Mouse (Mus musculus) v-Abl transformed pro-B cells (cell line): ENCODE results near the gene Muc5ac.

ENCODE experiments used
- in situ Hi-C, 2 experiments: fragments of 400-800 bp; cut with MboI; formaldehyde crosslinking; loops; one replicate each; pipeline ENCODE4 v1.15.1; 2025; ENCODE audit not compliant: unreplicated experiment in 2 of 2

Muc5ac gene

GRCm38 (mm10) chr7:141823699-141824098 lies 34.9 kb downstream of the Muc5ac start:
- in situ Hi-C loops, result no loop called here

DNA sequence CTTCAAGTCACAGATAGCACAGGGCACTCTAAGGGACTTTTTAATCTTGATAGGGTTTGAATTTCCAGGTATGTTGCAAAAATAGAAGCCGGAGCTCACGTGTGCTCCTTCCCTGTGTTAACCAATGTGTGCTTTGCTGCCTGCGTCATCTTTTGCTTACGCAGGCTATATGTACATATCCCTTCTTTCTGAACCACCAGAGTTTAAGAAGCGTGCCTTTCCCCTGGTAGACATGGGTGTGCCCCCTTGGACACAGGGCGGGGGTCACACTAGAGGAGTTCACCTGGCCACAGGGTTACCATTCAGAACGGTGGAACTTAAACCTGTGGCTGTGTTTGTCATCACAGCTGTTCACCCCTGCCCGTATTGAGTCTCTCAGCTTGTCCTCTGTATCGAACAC lies 35.6 kb downstream of the Muc5ac start:
- in situ Hi-C loops, result no loop called here

DNA sequence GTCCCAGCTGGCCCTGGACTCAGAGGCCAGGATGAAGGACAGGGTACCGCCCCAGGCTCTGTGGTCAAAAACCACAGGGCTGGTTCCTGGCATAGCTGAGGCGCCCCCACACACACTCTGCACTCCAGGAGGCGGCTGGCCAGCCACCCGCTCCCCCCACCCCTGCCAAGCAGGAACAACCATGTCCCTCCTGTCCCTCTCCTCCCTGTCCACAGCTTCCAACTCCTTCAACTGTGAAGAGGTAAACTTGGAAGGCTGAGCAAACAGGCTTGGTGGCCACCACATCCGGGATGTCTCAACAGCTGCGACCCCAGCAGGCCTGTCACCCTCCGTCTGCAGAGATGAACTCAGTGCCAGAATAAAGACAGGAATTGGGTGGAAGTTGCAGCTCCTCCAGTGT lies 47.2 kb downstream of the Muc5ac start:
- in situ Hi-C loops, result no loop called here

DNA sequence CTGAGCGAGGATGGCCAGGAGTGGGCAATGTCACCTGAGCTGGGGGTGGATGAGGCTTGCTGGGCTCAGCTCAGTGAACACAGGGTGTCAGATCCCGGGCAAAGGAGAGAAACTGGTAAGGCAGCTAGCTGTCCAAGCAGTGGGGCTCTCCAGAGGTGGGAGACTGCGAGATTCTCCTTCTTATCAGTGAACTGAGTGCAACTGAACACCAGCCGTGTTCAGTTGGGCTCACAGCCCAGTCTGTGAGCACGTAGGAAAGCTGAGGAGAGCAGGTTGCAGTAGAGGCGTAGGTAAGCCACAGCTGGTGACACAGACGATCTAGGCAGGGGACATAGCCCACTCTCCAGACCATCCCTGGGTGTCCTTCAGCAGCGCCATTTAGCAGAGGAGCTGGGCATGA lies 47.7 kb downstream of the Muc5ac start:
- in situ Hi-C loops, result no loop called here

GRCm38 (mm10) chr7:141838779-141839178 lies 50.0 kb downstream of the Muc5ac start, which contains the start of gene Muc5b:
Gene Muc5b, plus strand, starts transcription at chr7:141839070.
- in situ Hi-C loops, result no loop called here

- in situ Hi-C loops, result no loop called here
Observed at GRCm38 (mm10) chr7:141840354-141840753, 51.6 kb downstream of the Muc5ac start.

GRCm38 (mm10) chr7:141861046-141861445 lies 72.3 kb downstream of the Muc5ac start:
- in situ Hi-C loops, result no loop called here
